Mouse (Mus musculus) heart, embryonic 14.5 days (tissue): ENCODE data around the gene Mospd3. TPM values are rescaled to one million over a fixed set of nuclear protein-coding genes. Genes with fewer than 3 reads are reported as not detected.
A peak's percentile ranks its signal among the peaks of the same experiment; 100 is the strongest.

Source experiments
- ATAC-seq: fragments of 200-750 bp; cut with Nextera tagmentation; 2 replicates; pipeline ENCODE4 v1.8.0; 2017; ENCODE audit warnings: low read depth, moderate TSS enrichment; ENCODE audit not compliant: insufficient number of reproducible peaks, insufficient read depth, low FRiP score
- H3K27ac ChIP-seq, 2 experiments: fragments of 200-500 bp in 1 of 2; fragments of 300-500 bp in 1 of 2; sonication (generic) in 1 of 2; replicated peaks in 1 of 2; 2 replicates each; pipeline ENCODE4 v1.5.1; 2012 to 2014; ENCODE audit warnings: low read depth in 2 of 2, low read length in 2 of 2, control low read depth in 1 of 2, mild to moderate bottlenecking in 1 of 2, mixed read lengths in 1 of 2; ENCODE audit not compliant: control insufficient read depth in 1 of 2, insufficient read depth in 1 of 2
- H3K27me3 ChIP-seq: fragments of 300-500 bp; sonication (generic); 2 replicates; pipeline ENCODE4 v1.6.1; 2014; ENCODE audit warnings: mild to moderate bottlenecking, low read length, control low read depth; ENCODE audit not compliant: control insufficient read depth, insufficient read depth
- H3K36me3 ChIP-seq: fragments of 300-500 bp; sonication (generic); 2 replicates; pipeline ENCODE4 v1.6.1; 2014; ENCODE audit warnings: mild to moderate bottlenecking, control low read depth, low read length, mixed read lengths; ENCODE audit not compliant: control insufficient read depth, insufficient read depth
- H3K4me1 ChIP-seq, 2 experiments: fragments of 200-500 bp in 1 of 2; fragments of 300-500 bp in 1 of 2; sonication (generic) in 1 of 2; 2 replicates each; pipeline ENCODE4 v1.6.1; 2012 to 2014; ENCODE audit warnings: low read length in 2 of 2, control low read depth in 1 of 2, mixed read lengths in 1 of 2; ENCODE audit not compliant: control insufficient read depth in 2 of 2, insufficient read depth in 2 of 2
- H3K4me2 ChIP-seq: fragments of 300-500 bp; sonication (generic); 2 replicates; pipeline ENCODE4 v1.6.1; 2014; ENCODE audit warnings: mild to moderate bottlenecking, low read length
- H3K4me3 ChIP-seq, 2 experiments: fragments of 200-500 bp in 1 of 2; fragments of 300-500 bp in 1 of 2; sonication (generic) in 1 of 2; 2 replicates each; pipeline ENCODE4 v1.5.1; 2012 to 2014; ENCODE audit warnings: low read length in 2 of 2, mild to moderate bottlenecking in 2 of 2, control low read depth in 1 of 2, low read depth in 1 of 2, moderate library complexity in 1 of 2; ENCODE audit not compliant: control insufficient read depth in 1 of 2, insufficient read depth in 1 of 2
- H3K9ac ChIP-seq: fragments of 300-500 bp; sonication (generic); 2 replicates; pipeline ENCODE4 v1.6.1; 2014; ENCODE audit warnings: mild to moderate bottlenecking, low read length
- H3K9me3 ChIP-seq: fragments of 300-500 bp; sonication (generic); 2 replicates; pipeline ENCODE4 v1.6.1; 2016; ENCODE audit warnings: low read length, control low read depth; ENCODE audit not compliant: control insufficient read depth
- WGBS: fragments of 180-500 bp; shearing (Covaris S2); extraction: QIAGEN DNeasy Blood & Tissue Kit; methylation state at CpG from one replicate; pipeline ENCODE4 v1.1.7; 2014; 5-methylcytosine and 5-hydroxymethylcytosine counted together
- polyA plus RNA-seq: library from polyadenylated mRNA; unstranded; fragments of >200 nt; fragmentation: Nextera tagmentation; extraction: Ambion mirVana; gene quantifications from 2 replicates; pipeline ENCODE4 v1.2.1, GENCODE M21; 2014

Gene Mospd3
- polyA plus RNA-seq, 1 experiment from 2014 or later = 22.7 TPM

DNA sequence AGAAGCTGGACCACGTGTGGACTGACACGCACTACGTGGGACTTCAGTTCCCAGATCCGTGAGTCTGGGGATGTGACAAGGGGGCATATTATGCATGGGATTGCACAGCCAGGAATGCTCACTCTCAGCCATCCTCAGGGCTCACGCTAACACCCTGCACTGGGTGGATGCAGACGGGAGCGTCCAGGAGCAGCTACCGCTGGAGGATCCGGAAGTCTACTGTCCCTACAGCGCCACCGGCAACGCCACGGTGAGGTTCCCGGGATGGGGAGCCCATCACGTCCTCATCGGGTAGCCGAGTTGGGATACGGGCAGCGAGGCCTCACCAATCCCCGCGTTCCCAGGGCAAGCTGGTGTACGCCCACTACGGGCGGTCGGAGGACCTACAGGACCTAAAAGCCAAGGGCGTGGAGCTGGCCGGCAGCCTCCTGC lies 26.4 kb downstream of the Mospd3 start:
- WGBS = 6% methylated on average over 27 of the region's 27 CpGs
- peak overlapping the region; percentile 65 for H3K4me2 ChIP-seq
- no peak for ATAC-seq

DNA sequence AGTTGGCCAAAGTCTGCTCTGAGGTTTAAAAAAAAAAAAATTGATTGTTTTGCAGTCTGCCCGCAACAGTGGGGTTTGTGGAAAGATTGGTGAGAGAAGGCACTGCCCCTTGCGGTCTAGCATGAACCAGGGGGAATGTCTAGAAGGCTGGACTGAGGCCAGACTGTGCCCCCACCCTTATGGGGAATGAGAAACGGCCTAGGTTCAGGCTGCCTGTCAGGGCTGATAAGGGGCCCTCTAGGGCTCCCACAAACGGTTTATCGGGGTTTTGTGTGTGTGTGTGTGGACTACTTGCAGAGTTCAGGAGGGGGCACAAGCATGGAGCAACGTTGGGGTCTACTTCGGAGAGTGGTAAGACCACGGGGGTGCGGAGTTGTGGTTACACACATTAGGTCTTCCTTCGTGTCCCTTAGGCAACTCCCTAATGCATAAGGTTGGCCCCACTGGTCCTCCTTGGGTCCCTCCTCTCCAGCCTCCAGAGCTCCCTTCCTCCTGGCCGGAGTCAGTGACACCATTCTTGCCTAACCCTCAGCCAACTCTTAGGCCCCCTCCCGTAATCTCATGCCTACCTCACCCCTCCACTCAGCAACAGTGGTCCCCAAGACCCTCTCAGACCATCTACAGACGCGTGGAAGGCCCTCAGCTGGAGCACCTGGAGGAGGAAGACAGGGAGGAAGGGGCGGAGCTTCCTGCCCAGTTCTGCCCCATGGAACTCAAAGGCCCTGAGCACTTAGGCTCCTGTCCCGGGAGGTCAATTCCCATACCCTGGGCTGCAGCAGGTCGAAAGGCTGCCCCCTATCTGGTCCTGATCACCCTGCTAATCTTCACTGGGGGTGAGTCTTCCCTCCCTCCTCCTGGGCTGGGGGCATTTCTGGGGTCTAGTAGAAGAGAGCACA lies 29.9 kb downstream of the Mospd3 start:
- ATAC-seq = peak; percentile 14; the same call in 1 of the 2 replicates
- H3K36me3 ChIP-seq = no peaks in the 10 kb centered on the region
- H3K27me3 ChIP-seq = peaks cover 9% of the 10 kb centered on the region; the same call in 1 of the 2 replicates
- H3K27ac ChIP-seq = no peak overlapping the region
- H3K4me3 ChIP-seq = no peak overlapping the region
- no peaks in the 10 kb centered on the region for H3K9me3 ChIP-seq
- 74% methylated on average over 17 of the region's 17 CpGs for WGBS
- no peak overlapping the region for H3K4me2 ChIP-seq
- no peak overlapping the region for H3K9ac ChIP-seq
- H3K4me1 ChIP-seq = peaks cover 2 to 8% of the 10 kb centered on the region in 2 experiments; a peak in 2 of 4 replicates

More for the DNA sequence above, 26.4 kb downstream of the Mospd3 start:
- Histone ChIP-seq H3K4me3 (peak overlapping the region; percentile 31), H3K36me3 (no peaks in the 10 kb centered on the region), H3K4me1 (peaks cover 2 to 8% of the 10 kb centered on the region in 2 experiments; a peak in 2 of 4 replicates), H3K27me3 (peaks cover 9% of the 10 kb centered on the region; the same call in 1 of the 2 replicates), H3K27ac (no peak overlapping the region), H3K9ac (peak overlapping the region; percentile 51), H3K9me3 (no peaks in the 10 kb centered on the region)

DNA sequence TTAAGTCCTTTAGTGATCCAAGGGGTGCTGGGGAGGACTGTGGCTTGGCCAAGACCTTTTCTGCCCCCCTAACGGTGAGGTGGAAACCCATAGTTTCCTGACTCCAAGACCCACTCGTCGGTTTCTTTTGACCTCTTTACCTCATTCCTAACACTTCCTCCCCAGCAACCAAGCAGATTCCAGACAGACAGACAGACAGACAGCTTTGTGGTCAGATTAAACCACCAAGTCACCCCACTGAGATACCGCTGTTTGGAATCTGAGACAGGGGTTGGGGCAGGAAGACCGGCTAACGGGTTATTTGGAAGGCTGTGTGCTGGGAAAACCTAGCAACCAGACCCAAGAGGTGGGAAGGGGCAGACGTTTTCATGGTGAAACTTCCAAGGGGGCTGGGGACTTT lies 30.7 kb downstream of the Mospd3 start:
- Histone ChIP-seq H3K4me3 (no peak overlapping the region), H3K4me2 (no peak overlapping the region), H3K36me3 (no peaks in the 10 kb centered on the region), H3K9me3 (no peaks in the 10 kb centered on the region), H3K27me3 (peaks cover 9% of the 10 kb centered on the region; the same call in 1 of the 2 replicates), H3K4me1 (peaks cover 2 to 8% of the 10 kb centered on the region in 2 experiments; a peak in 2 of 4 replicates), H3K9ac (no peak overlapping the region), H3K27ac (no peak overlapping the region)
- ATAC-seq = no peak
- 40% methylated on average over 7 of the region's 7 CpGs for whole genome bisulfite sequencing

DNA sequence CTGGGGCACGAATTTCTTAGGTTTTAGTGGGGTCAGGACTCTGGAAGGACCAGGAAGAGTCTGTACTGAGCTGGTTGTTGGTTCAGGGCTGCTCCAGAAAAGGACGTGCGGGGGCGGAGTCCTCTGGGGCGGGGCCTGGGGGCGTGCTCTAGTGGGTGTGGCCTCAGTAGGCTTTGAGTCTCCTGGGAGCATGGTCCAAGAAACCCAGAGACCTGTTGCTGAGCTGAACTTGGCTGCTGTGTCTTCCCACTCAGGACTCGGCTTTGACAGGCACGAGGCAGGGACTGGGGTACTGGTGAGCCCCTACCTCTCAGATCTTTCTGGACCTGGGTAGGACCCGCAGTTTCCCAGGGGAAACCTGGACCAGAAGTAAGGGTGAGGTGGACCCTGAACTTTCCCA lies 31.2 kb downstream of the Mospd3 start, which contains the start of gene Tfr2:
Tfr2 (plus strand) TSS at position 176 of the 400 bp plus-strand sequence.
- H3K27me3 ChIP-seq = 0 out of 2 replicates have a peak, but pooled peaks cover 6% of the 10 kb centered on the region
- no peak within 1 kb of the TSS for H3K4me3 ChIP-seq
- H3K4me1 ChIP-seq = peaks cover 2 to 6% of the 10 kb centered on the region in 2 experiments; a peak in 2 of 4 replicates
- ATAC-seq = no peak
- H3K36me3 ChIP-seq = no peaks in the 10 kb centered on the region
- H3K9me3 ChIP-seq = no peaks in the 10 kb centered on the region
- H3K4me2 ChIP-seq = no peak within 1 kb of the TSS
- no peak within 1 kb of the TSS for H3K9ac ChIP-seq
- 21% methylated on average over 9 of the region's 9 CpGs for WGBS
- no peak within 1 kb of the TSS for H3K27ac ChIP-seq

DNA sequence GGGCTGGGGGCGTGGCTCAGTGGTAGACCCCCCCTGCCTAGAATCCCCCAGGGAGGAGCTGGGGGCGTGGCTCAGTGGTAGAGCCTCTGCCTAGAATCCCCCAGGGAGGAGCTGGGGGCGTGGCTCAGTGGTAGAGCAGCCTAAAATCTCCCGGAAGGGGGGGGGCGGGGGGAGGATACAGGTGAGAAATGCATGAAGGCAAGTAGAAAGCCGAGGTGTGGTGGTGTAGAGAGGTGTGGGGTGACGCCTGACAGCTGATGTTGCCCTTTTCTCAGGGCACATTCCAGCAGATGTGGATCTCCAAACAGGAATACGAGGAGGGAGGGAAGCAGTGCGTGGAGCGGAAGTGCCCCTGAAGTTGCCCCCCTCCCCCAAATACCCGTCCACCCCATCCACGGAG lies 31.8 kb downstream of the Mospd3 start:
- Histone ChIP-seq H3K4me2 (no peak overlapping the region), H3K4me1 (0 out of 4 replicates have a peak, but pooled peaks cover 0 to under 1% of the 10 kb centered on the region in 2 experiments), H3K9me3 (no peaks in the 10 kb centered on the region), H3K4me3 (no peak overlapping the region), H3K36me3 (no peaks in the 10 kb centered on the region), H3K27ac (no peak overlapping the region), H3K27me3 (no peaks in the 10 kb centered on the region), H3K9ac (no peak overlapping the region)
- 56% methylated on average over 12 of the region's 12 CpGs for WGBS
- ATAC-seq = no peak

DNA sequence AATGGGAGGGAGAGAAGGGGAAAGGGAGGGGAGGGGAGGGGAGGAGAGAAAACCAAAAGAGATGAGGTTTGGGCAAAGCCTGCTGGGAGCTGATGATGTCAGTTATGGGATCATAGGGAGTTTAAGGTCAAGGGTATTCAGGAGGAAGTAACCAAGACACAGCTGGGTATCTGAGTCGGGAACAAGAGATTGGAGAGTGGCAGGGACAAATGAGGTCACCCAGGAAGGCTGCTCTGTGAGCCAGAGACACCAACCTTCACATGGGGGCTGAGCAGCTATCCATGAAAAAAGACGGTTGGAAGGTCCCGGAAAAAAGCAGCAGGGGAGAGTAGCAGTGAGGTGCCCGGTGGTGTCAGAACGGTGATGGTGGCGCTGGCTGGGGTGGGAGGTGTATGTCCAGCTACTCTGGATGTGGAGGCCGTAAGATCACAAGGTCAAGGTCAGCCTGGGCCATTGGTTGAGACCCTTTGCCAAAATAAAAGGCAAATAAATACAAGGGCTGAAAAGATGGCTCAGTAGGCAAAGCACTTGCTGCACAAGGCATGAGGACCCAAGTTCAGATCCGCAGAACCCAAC lies 32.5 kb downstream of the Mospd3 start:
- no peak overlapping the region for H3K9ac ChIP-seq
- no peaks in the 10 kb centered on the region for H3K36me3 ChIP-seq
- no peak overlapping the region for H3K27ac ChIP-seq
- no peaks in the 10 kb centered on the region for H3K9me3 ChIP-seq
- no peak overlapping the region for H3K4me2 ChIP-seq
- H3K27me3 ChIP-seq = no peaks in the 10 kb centered on the region
- no peak for ATAC-seq
- H3K4me1 ChIP-seq = no peaks in the 10 kb centered on the region
- WGBS = 74% methylated on average over 8 of the region's 8 CpGs
- no peak overlapping the region for H3K4me3 ChIP-seq

DNA sequence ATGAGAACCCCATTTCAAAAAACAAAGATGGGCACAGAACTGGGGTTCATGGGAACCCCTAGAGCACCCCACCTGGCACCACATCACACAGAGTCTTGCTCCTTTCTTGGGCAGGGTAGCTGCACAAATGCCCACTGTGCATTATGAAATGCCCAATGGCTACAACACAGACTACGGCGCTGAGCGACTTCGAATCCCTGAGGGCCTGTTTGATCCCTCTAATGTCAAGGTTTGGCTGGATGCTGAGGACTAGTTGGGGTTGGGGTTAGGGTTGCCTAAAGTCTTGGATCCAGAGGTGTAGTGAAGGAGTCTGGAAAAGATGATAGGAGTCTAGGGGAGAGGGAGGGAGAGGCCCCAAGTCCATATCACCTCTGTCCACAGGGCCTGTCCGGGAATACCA lies 34.4 kb downstream of the Mospd3 start:
- no peak overlapping the region for H3K4me3 ChIP-seq
- 91% methylated on average over 5 of the region's 5 CpGs for WGBS
- no peaks in the 10 kb centered on the region for H3K36me3 ChIP-seq
- no peaks in the 10 kb centered on the region for H3K4me1 ChIP-seq
- H3K9me3 ChIP-seq = no peaks in the 10 kb centered on the region
- no peak for ATAC-seq
- no peak overlapping the region for H3K9ac ChIP-seq
- no peak overlapping the region for H3K4me2 ChIP-seq
- no peaks in the 10 kb centered on the region for H3K27me3 ChIP-seq
- H3K27ac ChIP-seq = no peak overlapping the region
